22 mouse cellular contexts compared by ENCODE assay signal in genomic region chr2:101551026-101551719, GRCm38 (mm10).
DNase-seq lines count a peak whose midpoint lies in the region; ATAC-seq and TF ChIP-seq lines count a peak whose summit lies in the region.
"Had no signal": no experiment of that assay in that cellular context is flagged by ENCODE, and none has a peak within 500 bp of the region (broad histone marks: within the 10 kb centered on the region; RNA-seq: fewer than 3 reads in every experiment).

No protein-coding gene starts in this region.

- H3K27me3 ChIP-seq in hindbrain, embryonic 12.5 days: no peaks in the 10 kb centered on the region
- H3K27me3 ChIP-seq in hindbrain, embryonic 13.5 days: no peaks in the 10 kb centered on the region
- no peaks in the 10 kb centered on the region for H3K27me3 ChIP-seq in midbrain, embryonic 14.5 days (ENCODE audit: control insufficient read depth, insufficient read depth, low read length)
- H3K27me3 ChIP-seq: embryonic facial prominence, embryonic 13.5 days; forebrain, embryonic 13.5 days had no signal

- no peak overlapping the region for H3K27ac ChIP-seq in hindbrain, embryonic 12.5 days
- no peak overlapping the region for H3K27ac ChIP-seq in hindbrain, embryonic 13.5 days
- no peak overlapping the region for H3K27ac ChIP-seq in midbrain, embryonic 14.5 days (replicated peaks; ENCODE audit: low read depth, low read length)
- H3K27ac ChIP-seq: embryonic facial prominence, embryonic 13.5 days; forebrain, embryonic 13.5 days; hindbrain, postnatal 0 days had no signal

- no peak for TF ChIP-seq POLR2A in brain, embryonic 14.5 days (IDR thresholded peaks at IDR 0.05; ENCODE audit: borderline replicate concordance, extremely low read depth, insufficient read depth, insufficient read length, poor library complexity, severe bottlenecking)

- peak; percentile 13 for DNase-seq in brain, embryonic 14.5 days (ENCODE audit: low read depth)
- peak; percentile 82 to 91 for DNase-seq in thymus, adult 18-20 months
- DNase-seq in thymus, postnatal 14 days: peak; percentile 85
- no peak for DNase-seq in c-Kit-positive CD71-positive TER-119-positive erythroid progenitor cells, embryonic 14.5 days (ENCODE audit: low spot score)
- DNase-seq in midbrain, embryonic 14.5 days: no peak
- no peak for DNase-seq in left cerebral cortex, postnatal 14 days (ENCODE audit: low spot score in 2 of 2)
- DNase-seq: adrenal gland, adult 8-10 months; cerebellum, adult 18-20 months; cerebellum, adult 9-11 months; cerebellum, postnatal 36 days; forebrain, postnatal 0 days; gastrocnemius, postnatal 36 days; heart, adult 18-20 months; heart, postnatal 36 days had no signal

- H3K9ac ChIP-seq in hindbrain, embryonic 12.5 days: no peak overlapping the region
- H3K9ac ChIP-seq in hindbrain, embryonic 13.5 days: no peak overlapping the region
- no peak overlapping the region for H3K9ac ChIP-seq in midbrain, embryonic 14.5 days (replicated peaks; ENCODE audit: low read length)
- H3K9ac ChIP-seq: embryonic facial prominence, embryonic 13.5 days; forebrain, embryonic 13.5 days; forebrain, postnatal 0 days had no signal

- intact Hi-C loops in left cerebral cortex, postnatal 14 days (cut with DNase I): no loop called here

- no peak overlapping the region for H3K4me3 ChIP-seq in hindbrain, embryonic 12.5 days
- H3K4me3 ChIP-seq in hindbrain, embryonic 13.5 days: no peak overlapping the region
- H3K4me3 ChIP-seq in midbrain, embryonic 14.5 days (replicated peaks; ENCODE audit: low read depth, low read length): no peak overlapping the region
- H3K4me3 ChIP-seq: embryonic facial prominence, embryonic 13.5 days; forebrain, embryonic 13.5 days had no signal

- H3K4me1 ChIP-seq in hindbrain, embryonic 12.5 days: no peaks in the 10 kb centered on the region
- peaks cover 5% of the 10 kb centered on the region for H3K4me1 ChIP-seq in hindbrain, embryonic 13.5 days (replicated peaks)
- no peaks in the 10 kb centered on the region for H3K4me1 ChIP-seq in midbrain, embryonic 14.5 days (ENCODE audit: control insufficient read depth, insufficient read depth, low read length)
- H3K4me1 ChIP-seq: embryonic facial prominence, embryonic 13.5 days had no signal

- TF ChIP-seq CTCF in brain, embryonic 14.5 days (IDR thresholded peaks at IDR 0.05; ENCODE audit: borderline replicate concordance, extremely low read depth, insufficient read depth, insufficient read length): no peak

- no peaks in the 10 kb centered on the region for H3K36me3 ChIP-seq in hindbrain, embryonic 12.5 days
- no peaks in the 10 kb centered on the region for H3K36me3 ChIP-seq in hindbrain, embryonic 13.5 days
- no peaks in the 10 kb centered on the region for H3K36me3 ChIP-seq in midbrain, embryonic 14.5 days (ENCODE audit: control insufficient read depth, insufficient read depth, low read length)
- H3K36me3 ChIP-seq: embryonic facial prominence, embryonic 13.5 days; G1E had no signal

- no peak overlapping the region for H3K4me2 ChIP-seq in hindbrain, embryonic 12.5 days (replicated peaks)
- no peak overlapping the region for H3K4me2 ChIP-seq in hindbrain, embryonic 13.5 days
- H3K4me2 ChIP-seq in midbrain, embryonic 14.5 days (ENCODE audit: low read length): no peak overlapping the region
- H3K4me2 ChIP-seq: embryonic facial prominence, embryonic 13.5 days; forebrain, embryonic 13.5 days; heart, embryonic 11.5 days had no signal

- ATAC-seq in hindbrain, embryonic 12.5 days (ENCODE audit: low FRiP score): peak; percentile 35; the same call in 1 of the 2 replicates
- no peak for ATAC-seq in hindbrain, embryonic 13.5 days (ENCODE audit: low FRiP score)
- no peak for ATAC-seq in midbrain, embryonic 14.5 days (ENCODE audit: low FRiP score, low TSS enrichment)
- ATAC-seq: CD4-positive, CD25-positive, alpha-beta regulatory T cell, adult 4 months; forebrain, embryonic 13.5 days; forebrain, postnatal 0 days; hindbrain, postnatal 0 days had no signal

- 83% methylated on average over 6 of the region's 6 CpGs for WGBS in hindbrain, embryonic 12.5 days
- 79% methylated on average over 6 of the region's 6 CpGs for WGBS in hindbrain, embryonic 13.5 days
- WGBS in midbrain, embryonic 14.5 days: 90% methylated on average over 6 of the region's 6 CpGs

- no peaks in the 10 kb centered on the region for H3K9me3 ChIP-seq in hindbrain, embryonic 12.5 days (replicated peaks)
- no peaks in the 10 kb centered on the region for H3K9me3 ChIP-seq in hindbrain, embryonic 13.5 days
- no peaks in the 10 kb centered on the region for H3K9me3 ChIP-seq in midbrain, embryonic 14.5 days (ENCODE audit: control insufficient read depth, low read length)
- H3K9me3 ChIP-seq: embryonic facial prominence, embryonic 13.5 days; forebrain, embryonic 13.5 days; G1E had no signal

Comparison
In these comparisons a context has a peak if more than half of its experiments do, and no peak if none do; other contexts are left out.
1. DNase-seq: peak in brain, embryonic 14.5 days (single experiment), thymus, adult 18-20 months (2 of 2) and thymus, postnatal 14 days (single experiment); none in c-Kit-positive CD71-positive TER-119-positive erythroid progenitor cells, embryonic 14.5 days (single experiment), midbrain, embryonic 14.5 days (single experiment) and left cerebral cortex, postnatal 14 days (0 of 2).